Mouse (Mus musculus): ENCODE results near the gene Cbfa2t3. TPM values are rescaled to one million over a fixed set of nuclear protein-coding genes. Genes with fewer than 3 reads are reported as not detected.

Gene Cbfa2t3
- polyA plus RNA-seq, 1 experiment from 2014 or later = 4.8 TPM

GRCm38 (mm10) chr8:122663670-122664069 lies 35.2 kb downstream of the Cbfa2t3 start:
- WGBS = 73% methylated on average over 5 of the region's 5 CpGs
- Histone ChIP-seq H3K4me2 (no peak overlapping the region), H3K9me3 (no peaks in the 10 kb centered on the region), H3K4me1 (peaks cover 79% of the 10 kb centered on the region), H3K27me3 (replicated peaks) (peaks cover 2% of the 10 kb centered on the region; the same call in 1 of the 2 replicates), H3K27ac (replicated peaks) (no peak overlapping the region), H3K4me3 (no peak overlapping the region), H3K9ac (no peak overlapping the region), H3K36me3 (no peaks in the 10 kb centered on the region)
- no peak for ATAC-seq (ENCODE audit: extremely low read depth, insufficient number of reproducible peaks, low FRiP score, low TSS enrichment)

- Histone ChIP-seq H3K4me2 (no peak overlapping the region), H3K9me3 (no peaks in the 10 kb centered on the region), H3K27me3 (replicated peaks) (no peaks in the 10 kb centered on the region; the same call in 1 of the 2 replicates), H3K4me3 (no peak overlapping the region), H3K27ac (replicated peaks) (no peak overlapping the region), H3K9ac (no peak overlapping the region), H3K4me1 (peaks cover 80% of the 10 kb centered on the region), H3K36me3 (no peaks in the 10 kb centered on the region)
- no peak for ATAC-seq (ENCODE audit: extremely low read depth, insufficient number of reproducible peaks, low FRiP score, low TSS enrichment)
- WGBS = 74% methylated on average over 3 of the region's 3 CpGs
Observed at GRCm38 (mm10) chr8:122663106-122663505, 35.8 kb downstream of the Cbfa2t3 start.

- Histone ChIP-seq H3K27ac (replicated peaks) (no peak overlapping the region), H3K4me1 (peaks cover 72% of the 10 kb centered on the region), H3K9ac (no peak overlapping the region), H3K9me3 (no peaks in the 10 kb centered on the region), H3K36me3 (no peaks in the 10 kb centered on the region), H3K4me3 (no peak overlapping the region), H3K4me2 (no peak overlapping the region), H3K27me3 (replicated peaks) (no peaks in the 10 kb centered on the region)
- ATAC-seq (ENCODE audit: extremely low read depth, insufficient number of reproducible peaks, low FRiP score, low TSS enrichment) = no peak
- 78% methylated on average over 2 of the region's 2 CpGs for WGBS
Observed at GRCm38 (mm10) chr8:122661894-122662293, 37.0 kb downstream of the Cbfa2t3 start.

- Histone ChIP-seq H3K4me2 (0 out of 2 replicates have a peak overlapping the region, but pooled peaks have one; percentile 0), H3K4me1 (peaks cover 70% of the 10 kb centered on the region), H3K27me3 (replicated peaks) (no peaks in the 10 kb centered on the region), H3K36me3 (no peaks in the 10 kb centered on the region), H3K9ac (no peak overlapping the region), H3K9me3 (no peaks in the 10 kb centered on the region), H3K4me3 (no peak overlapping the region), H3K27ac (replicated peaks) (peak overlapping the region; percentile 51)
- ATAC-seq (ENCODE audit: extremely low read depth, insufficient number of reproducible peaks, low FRiP score, low TSS enrichment) = peak; percentile 28; the same call in 1 of the 2 replicates
- 29% methylated on average over 7 of the region's 7 CpGs for WGBS
Observed at GRCm38 (mm10) chr8:122661138-122661537, 37.8 kb downstream of the Cbfa2t3 start.

- Histone ChIP-seq H3K4me3 (no peak overlapping the region), H3K36me3 (no peaks in the 10 kb centered on the region), H3K27me3 (replicated peaks) (no peaks in the 10 kb centered on the region), H3K9ac (no peak overlapping the region), H3K9me3 (no peaks in the 10 kb centered on the region), H3K4me1 (peaks cover 70% of the 10 kb centered on the region), H3K4me2 (no peak overlapping the region), H3K27ac (replicated peaks) (no peak overlapping the region)
- ATAC-seq (ENCODE audit: extremely low read depth, insufficient number of reproducible peaks, low FRiP score, low TSS enrichment) = no peak
- 69% methylated on average over 2 of the region's 2 CpGs for WGBS
Observed at GRCm38 (mm10) chr8:122660022-122660421, 38.9 kb downstream of the Cbfa2t3 start.

GRCm38 (mm10) chr8:122658807-122659160 lies 40.1 kb downstream of the Cbfa2t3 start:
- no peaks in the 10 kb centered on the region for H3K36me3 ChIP-seq
- peaks cover 4% of the 10 kb centered on the region; the same call in 1 of the 2 replicates for H3K27me3 ChIP-seq (replicated peaks)
- no peak overlapping the region for H3K4me2 ChIP-seq
- no peak overlapping the region for H3K27ac ChIP-seq (replicated peaks)
- ATAC-seq (ENCODE audit: extremely low read depth, insufficient number of reproducible peaks, low FRiP score, low TSS enrichment) = no peak
- H3K9ac ChIP-seq = no peak overlapping the region
- no peak overlapping the region for H3K4me3 ChIP-seq
- no peaks in the 10 kb centered on the region for H3K9me3 ChIP-seq
- 83% methylated on average over 9 of the region's 9 CpGs for WGBS
- H3K4me1 ChIP-seq = peaks cover 70% of the 10 kb centered on the region

GRCm38 (mm10) chr8:122658149-122658806 lies 40.6 kb downstream of the Cbfa2t3 start:
- no peak overlapping the region for H3K4me3 ChIP-seq
- WGBS = 73% methylated on average over 10 of the region's 10 CpGs
- no peak overlapping the region for H3K27ac ChIP-seq (replicated peaks)
- no peaks in the 10 kb centered on the region for H3K36me3 ChIP-seq
- no peaks in the 10 kb centered on the region for H3K9me3 ChIP-seq
- no peak overlapping the region for H3K4me2 ChIP-seq
- no peak overlapping the region for H3K9ac ChIP-seq
- H3K27me3 ChIP-seq (replicated peaks) = peaks cover 4% of the 10 kb centered on the region; the same call in 1 of the 2 replicates
- H3K4me1 ChIP-seq = peaks cover 70% of the 10 kb centered on the region
- no peak for ATAC-seq (ENCODE audit: extremely low read depth, insufficient number of reproducible peaks, low FRiP score, low TSS enrichment)

GRCm38 (mm10) chr8:122656056-122656999 lies 42.6 kb downstream of the Cbfa2t3 start:
- ATAC-seq (ENCODE audit: extremely low read depth, insufficient number of reproducible peaks, low FRiP score, low TSS enrichment) = no peak
- H3K9me3 ChIP-seq = no peaks in the 10 kb centered on the region
- no peak overlapping the region for H3K9ac ChIP-seq
- H3K4me1 ChIP-seq = peaks cover 73% of the 10 kb centered on the region
- H3K4me3 ChIP-seq = no peak overlapping the region
- WGBS = 51% methylated on average over 13 of the region's 13 CpGs
- peaks cover 4% of the 10 kb centered on the region; the same call in 1 of the 2 replicates for H3K27me3 ChIP-seq (replicated peaks)
- 0 out of 2 replicates have a peak overlapping the region, but pooled peaks have one; percentile 14 for H3K4me2 ChIP-seq
- no peaks in the 10 kb centered on the region for H3K36me3 ChIP-seq
- no peak overlapping the region for H3K27ac ChIP-seq (replicated peaks)

GRCm38 (mm10) chr8:122654768-122655167 lies 44.1 kb downstream of the Cbfa2t3 start:
- Histone ChIP-seq H3K9me3 (no peaks in the 10 kb centered on the region), H3K4me3 (no peak overlapping the region), H3K27ac (replicated peaks) (no peak overlapping the region), H3K4me1 (peaks cover 68% of the 10 kb centered on the region), H3K36me3 (no peaks in the 10 kb centered on the region; the same call in 1 of the 2 replicates), H3K27me3 (replicated peaks) (peaks cover 8% of the 10 kb centered on the region; the same call in 1 of the 2 replicates), H3K9ac (no peak overlapping the region), H3K4me2 (no peak overlapping the region)
- ATAC-seq (ENCODE audit: extremely low read depth, insufficient number of reproducible peaks, low FRiP score, low TSS enrichment) = no peak
- WGBS = 63% methylated on average over 7 of the region's 7 CpGs

GRCm38 (mm10) chr8:122652643-122653042 lies 46.3 kb downstream of the Cbfa2t3 start:
- peak overlapping the region; percentile 21; the same call in 1 of the 2 replicates for H3K9ac ChIP-seq
- H3K36me3 ChIP-seq = peaks cover 11% of the 10 kb centered on the region
- H3K27me3 ChIP-seq (replicated peaks) = peaks cover 11% of the 10 kb centered on the region; the same call in 1 of the 2 replicates
- no peak for ATAC-seq (ENCODE audit: extremely low read depth, insufficient number of reproducible peaks, low FRiP score, low TSS enrichment)
- H3K27ac ChIP-seq (replicated peaks) = no peak overlapping the region
- no peaks in the 10 kb centered on the region for H3K9me3 ChIP-seq
- no peak overlapping the region for H3K4me2 ChIP-seq
- H3K4me1 ChIP-seq = peaks cover 55% of the 10 kb centered on the region
- no peak overlapping the region for H3K4me3 ChIP-seq
- WGBS = 56% methylated on average over 6 of the region's 6 CpGs

- Histone ChIP-seq H3K36me3 (peaks cover 13% of the 10 kb centered on the region), H3K9me3 (no peaks in the 10 kb centered on the region), H3K27me3 (replicated peaks) (peaks cover 11% of the 10 kb centered on the region; the same call in 1 of the 2 replicates), H3K9ac (no peak overlapping the region), H3K4me2 (no peak overlapping the region), H3K27ac (replicated peaks) (no peak overlapping the region), H3K4me1 (peaks cover 58% of the 10 kb centered on the region), H3K4me3 (no peak overlapping the region)
- ATAC-seq (ENCODE audit: extremely low read depth, insufficient number of reproducible peaks, low FRiP score, low TSS enrichment) = no peak
- WGBS = 65% methylated on average over 16 of the region's 16 CpGs
Observed at GRCm38 (mm10) chr8:122651326-122651921, 47.5 kb downstream of the Cbfa2t3 start.
